Mouse (Mus musculus): ENCODE measurements around the gene Gm2310.
"Not testable (repeated sequence)": the region's sequence is repeated elsewhere in the genome, so short reads cannot be mapped to it uniquely, and the experiment has no call there.

- TF ChIP-seq CTCF, EP300 (IDR thresholded peaks at IDR 0.05): not testable (repeated sequence)
These were observed at the start of gene Gm2310 for GRCm38 (mm10) chr15:8519853-8520252.
